Mouse (Mus musculus) testis, adult 2 months (tissue): ENCODE data around the gene Dek.

ENCODE experiments used
- CTCF ChIP-seq: fragments of 200-500 bp; IDR thresholded peaks from 2 replicates; pipeline ENCODE4 v1.5.1; 2012; ENCODE audit warnings: low read depth, mild to moderate bottlenecking, inconsistent platforms, low read length, moderate library complexity; ENCODE audit not compliant: control insufficient read depth, insufficient read depth, insufficient replicate concordance
- POLR2A ChIP-seq: fragments of 200-500 bp; IDR thresholded peaks from 2 replicates; pipeline ENCODE4 v1.6.1; 2012; ENCODE audit warnings: low read depth, mild to moderate bottlenecking, inconsistent platforms, low read length, moderate library complexity; ENCODE audit not compliant: control insufficient read depth

- no peak for TF ChIP-seq POLR2A
- TF ChIP-seq CTCF, result no peak
Observed at GRCm38 (mm10) chr13:47037946-47038345, 68.1 kb downstream of the Dek start.
